Mouse (Mus musculus) MEL (cell line): ENCODE data around the gene Dnah6. TPM values are rescaled to one million over a fixed set of nuclear protein-coding genes. Genes with fewer than 3 reads are reported as not detected.

Source experiments
- DNase-seq: peaks from one replicate; pipeline ENCODE4 v3.0.0; 2011; ENCODE audit warnings: low read depth, low spot score
- H3K27ac ChIP-seq: 2 replicates; pipeline ENCODE4 v1.5.1; 2012; ENCODE audit warnings: low read depth, mild to moderate bottlenecking, control low read depth, low read length, moderate library complexity; ENCODE audit not compliant: control insufficient read depth
- H3K27me3 ChIP-seq, 2 experiments: fragments of 150-350 bp in 1 of 2; sonication (generic) in 1 of 2; 2 replicates each; pipeline ENCODE4 v1.6.1; 2012; ENCODE audit warnings: low read length in 2 of 2, mild to moderate bottlenecking in 2 of 2, improper control_type of control experiment in 1 of 2, moderate library complexity in 1 of 2; ENCODE audit not compliant: insufficient read depth in 2 of 2, control insufficient read depth in 1 of 2
- H3K36me3 ChIP-seq, 2 experiments: 2 replicates each; pipeline ENCODE4 v1.6.1; 2012 to 2014; ENCODE audit warnings: low read length in 2 of 2, improper control_type of control experiment in 1 of 2, inconsistent platforms in 1 of 2, mild to moderate bottlenecking in 1 of 2; ENCODE audit not compliant: insufficient read depth in 2 of 2, control insufficient read depth in 1 of 2
- H3K4me1 ChIP-seq, 2 experiments: fragments of 150-350 bp in 1 of 2; sonication (generic) in 1 of 2; 2 replicates each; pipeline ENCODE4 v1.6.1; 2012; ENCODE audit warnings: low read length in 2 of 2, improper control_type of control experiment in 1 of 2, mild to moderate bottlenecking in 1 of 2; ENCODE audit not compliant: insufficient read depth in 2 of 2, control insufficient read depth in 1 of 2
- H3K4me3 ChIP-seq, 2 experiments: fragments of 150-350 bp in 1 of 2; sonication (generic) in 1 of 2; 2 replicates each; pipeline ENCODE4 v1.5.1; 2012; ENCODE audit warnings: low read depth in 2 of 2, low read length in 2 of 2, mild to moderate bottlenecking in 2 of 2, moderate library complexity in 2 of 2, control low read depth in 1 of 2, improper control_type of control experiment in 1 of 2; ENCODE audit not compliant: control insufficient read depth in 1 of 2, insufficient read depth in 1 of 2
- H3K79me2 ChIP-seq: 2 replicates; pipeline ENCODE4 v1.6.1; 2012; ENCODE audit warnings: mild to moderate bottlenecking, low read length, moderate library complexity; ENCODE audit not compliant: control insufficient read depth, poor library complexity, insufficient read depth
- H3K9ac ChIP-seq: 2 replicates; pipeline ENCODE4 v1.6.1; 2012; ENCODE audit warnings: low read depth, mild to moderate bottlenecking, control low read depth, low read length, moderate library complexity; ENCODE audit not compliant: control insufficient read depth, poor library complexity, severe bottlenecking
- H3K9me3 ChIP-seq: fragments of 150-350 bp; sonication (generic); replicated peaks from 2 replicates; pipeline ENCODE4 v1.6.1; 2012; ENCODE audit warnings: mild to moderate bottlenecking, low read length, improper control_type of control experiment, moderate library complexity; ENCODE audit not compliant: insufficient read depth
- BHLHE40 ChIP-seq: IDR thresholded peaks from 2 replicates; pipeline ENCODE4 v1.6.1; 2012; ENCODE audit warnings: low read depth, mild to moderate bottlenecking, inconsistent platforms, low read length, improper control_type of control experiment, borderline replicate concordance
- CHD1 ChIP-seq: IDR thresholded peaks from 2 replicates; pipeline ENCODE4 v1.6.1; 2012; ENCODE audit warnings: low read depth, mild to moderate bottlenecking, inconsistent platforms, low read length, improper control_type of control experiment
- CHD2 ChIP-seq: IDR thresholded peaks from 2 replicates; pipeline ENCODE4 v1.6.1; 2011; ENCODE audit warnings: low read length, improper control_type of control experiment
- E2F4 ChIP-seq: IDR thresholded peaks from 2 replicates; pipeline ENCODE4 v1.6.1; 2011; ENCODE audit warnings: low read depth, low read length, improper control_type of control experiment, borderline replicate concordance
- ELF1 ChIP-seq: IDR thresholded peaks from 2 replicates; pipeline ENCODE4 v1.6.1; 2014; ENCODE audit warnings: low read depth, mild to moderate bottlenecking, inconsistent platforms, low read length, improper control_type of control experiment, moderate library complexity
- ETS1 ChIP-seq: IDR thresholded peaks from 2 replicates; pipeline ENCODE4 v1.6.1; 2012; ENCODE audit warnings: low read depth, mild to moderate bottlenecking, inconsistent platforms, low read length, improper control_type of control experiment, moderate library complexity
- GABPA ChIP-seq: IDR thresholded peaks from 2 replicates; pipeline ENCODE4 v1.6.1; 2012; ENCODE audit warnings: low read depth, mild to moderate bottlenecking, inconsistent platforms, low read length, improper control_type of control experiment, moderate library complexity
- HCFC1 ChIP-seq: IDR thresholded peaks from 2 replicates; pipeline ENCODE4 v1.6.1; 2012; ENCODE audit warnings: low read depth, mild to moderate bottlenecking, inconsistent platforms, low read length, improper control_type of control experiment, moderate library complexity
- KAT2A ChIP-seq: conservative IDR thresholded peaks from 2 replicates; pipeline ENCODE4 v1.6.1; 2012; ENCODE audit warnings: low read depth, low read length, improper control_type of control experiment, inconsistent platforms
- MAX ChIP-seq: IDR thresholded peaks from 2 replicates; pipeline ENCODE4 v1.6.1; 2011; ENCODE audit warnings: low read length, improper control_type of control experiment
- MEF2A ChIP-seq: IDR thresholded peaks from 2 replicates; pipeline ENCODE4 v1.6.1; 2014; ENCODE audit warnings: low read depth, mild to moderate bottlenecking, inconsistent platforms, low read length, improper control_type of control experiment; ENCODE audit not compliant: poor library complexity, insufficient replicate concordance, severe bottlenecking; ENCODE audit errors: extremely low read depth
- MXI1 ChIP-seq: IDR thresholded peaks from 2 replicates; pipeline ENCODE4 v1.6.1; 2011; ENCODE audit warnings: mild to moderate bottlenecking, low read depth, low read length, improper control_type of control experiment
- MYB ChIP-seq: IDR thresholded peaks from 2 replicates; pipeline ENCODE4 v1.6.1; 2011; ENCODE audit warnings: mild to moderate bottlenecking, low read depth, low read length, improper control_type of control experiment
- NRF1 ChIP-seq: IDR thresholded peaks from 2 replicates; pipeline ENCODE4 v1.6.1; 2014; ENCODE audit warnings: low read depth, mild to moderate bottlenecking, inconsistent platforms, low read length, improper control_type of control experiment, moderate library complexity; ENCODE audit not compliant: poor library complexity, insufficient read depth, severe bottlenecking
- POLR2AphosphoS2 ChIP-seq: IDR thresholded peaks from 2 replicates; pipeline ENCODE4 v1.6.1; 2011; ENCODE audit warnings: low read length, improper control_type of control experiment
- SIN3A ChIP-seq: IDR thresholded peaks from 2 replicates; pipeline ENCODE4 v1.6.1; 2012; ENCODE audit warnings: low read length, improper control_type of control experiment, inconsistent platforms
- SMC3 ChIP-seq: IDR thresholded peaks from 2 replicates; pipeline ENCODE4 v1.6.1; 2011; ENCODE audit warnings: low read depth, low read length, improper control_type of control experiment
- TAL1 ChIP-seq: IDR thresholded peaks from 2 replicates; pipeline ENCODE4 v1.6.1; 2012; ENCODE audit warnings: mild to moderate bottlenecking, inconsistent platforms, low read length, moderate library complexity, mixed read lengths
- UBTF ChIP-seq: IDR thresholded peaks from 2 replicates; pipeline ENCODE4 v1.6.1; 2012; ENCODE audit warnings: low read depth, mild to moderate bottlenecking, inconsistent platforms, low read length, improper control_type of control experiment, moderate library complexity, borderline replicate concordance; ENCODE audit not compliant: insufficient read depth
- ZMIZ1 ChIP-seq: IDR thresholded peaks from 2 replicates; pipeline ENCODE4 v1.6.1; 2012; ENCODE audit warnings: low read depth, mild to moderate bottlenecking, inconsistent platforms, low read length, improper control_type of control experiment, moderate library complexity
- polyA plus RNA-seq, 2 experiments: library from polyadenylated mRNA; stranded (reverse) in 1 of 2; unstranded in 1 of 2; fragments of >175 nt in 1 of 2; fragments of >200 nt in 1 of 2; gene quantifications; 2 replicates each; pipeline versions ENCODE4 v1.2.1 to v1.2.4; 2012; ENCODE audit warnings: low replicate concordance in 2 of 2, low read depth in 1 of 2; ENCODE audit not compliant: insufficient read length in 2 of 2, insufficient read depth in 1 of 2, missing spikeins in 1 of 2
- total RNA-seq: library from RNA; depleted of rRNA; stranded (reverse); fragments of 300-350 nt; gene quantifications from 2 replicates; pipeline ENCODE4 v1.2.3, GENCODE M21; 2012

The Dnah6 gene
- total and polyA plus RNA-seq, 3 experiments, result not detected

DNA sequence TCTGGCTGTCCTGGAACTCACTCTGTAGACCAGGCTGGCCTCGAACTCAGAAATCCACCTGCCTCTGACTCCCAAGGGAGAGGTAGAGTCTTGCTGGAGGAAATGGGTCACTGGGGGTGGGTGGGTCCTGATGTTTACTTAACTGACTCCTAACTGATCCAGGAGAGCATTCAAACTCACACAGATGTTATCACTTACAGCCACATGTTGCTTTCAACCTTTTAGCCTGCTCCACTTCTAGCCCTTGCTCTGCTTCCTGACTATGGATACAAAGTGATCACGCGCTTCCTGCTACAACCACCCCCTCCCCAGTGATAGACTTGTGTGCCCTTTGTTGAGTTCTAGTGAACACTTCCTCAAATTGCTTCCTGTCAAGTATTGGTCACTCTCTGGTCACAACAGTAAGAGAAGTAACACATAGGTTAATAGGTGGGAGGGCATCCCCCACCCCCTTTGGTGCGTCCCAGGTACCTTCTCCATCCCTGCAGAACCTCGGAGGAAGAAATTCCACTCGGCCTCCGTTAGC lies 161.8 kb downstream of the Dnah6 start:
- TF ChIP-seq E2F4 (no peak), BHLHE40 (no peak), CHD2 (no peak), SIN3A (no peak), ETS1 (no peak), UBTF (no peak)
- TF ChIP-seq, all 39 proteins: peak for 0
- H3K9ac ChIP-seq, result no peak overlapping the region
- H3K4me3 ChIP-seq, result no peak overlapping the region
- no peaks in the 10 kb centered on the region for H3K27me3 ChIP-seq
- no peaks in the 10 kb centered on the region for H3K79me2 ChIP-seq
- no peaks in the 10 kb centered on the region for H3K36me3 ChIP-seq
- H3K4me1 ChIP-seq, result no peaks in the 10 kb centered on the region
- no peaks in the 10 kb centered on the region for H3K9me3 ChIP-seq
- DNase-seq, result no peak
- H3K27ac ChIP-seq, result no peak overlapping the region

DNA sequence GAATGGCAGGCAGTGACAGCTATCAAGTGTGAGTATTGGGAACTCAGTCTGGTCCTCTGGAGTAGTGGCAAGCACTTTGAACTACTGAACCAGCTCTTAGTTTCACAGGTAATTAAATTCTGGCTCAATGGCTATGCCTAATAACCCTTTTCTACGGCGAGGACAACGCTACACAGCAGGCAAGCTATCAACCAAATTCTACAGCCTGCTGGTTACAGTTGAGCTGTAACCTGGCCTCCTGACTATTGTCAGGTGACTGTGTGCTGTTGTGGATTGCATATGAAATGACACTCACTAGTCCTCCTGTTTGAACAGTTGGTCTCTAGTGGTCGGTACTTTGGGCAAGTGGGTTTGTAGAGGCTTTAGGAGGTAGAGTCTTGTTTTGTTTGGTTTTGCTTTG lies 162.3 kb downstream of the Dnah6 start:
- H3K9ac ChIP-seq, result no peak overlapping the region
- H3K4me1 ChIP-seq, result no peaks in the 10 kb centered on the region
- no peaks in the 10 kb centered on the region for H3K36me3 ChIP-seq
- TF ChIP-seq CHD1 (no peak), NRF1 (no peak), MYB (no peak), KAT2A (no peak), MAX (no peak), POLR2AphosphoS2 (no peak), MXI1 (no peak), ZMIZ1 (no peak), HCFC1 (no peak), ELF1 (no peak), SIN3A (no peak), GABPA (no peak), TAL1 (no peak), MEF2A (no peak), SMC3 (no peak), UBTF (no peak)
- H3K27ac ChIP-seq, result no peak overlapping the region
- no peaks in the 10 kb centered on the region for H3K9me3 ChIP-seq
- no peak for DNase-seq
- no peak overlapping the region for H3K4me3 ChIP-seq
- H3K27me3 ChIP-seq, result no peaks in the 10 kb centered on the region
- H3K79me2 ChIP-seq, result no peaks in the 10 kb centered on the region
